Mouse (Mus musculus) limb, embryonic 11.5 days (tissue): ENCODE results near the gene Ptpru. TPM values are rescaled to one million over a fixed set of nuclear protein-coding genes. Genes with fewer than 3 reads are reported as not detected.
A peak's percentile ranks its signal among the peaks of the same experiment; 100 is the strongest.

ENCODE experiments used
- ATAC-seq: fragments of 200-750 bp; cut with Nextera tagmentation; 2 replicates; pipeline ENCODE4 v1.8.0; 2017; ENCODE audit warnings: low read depth; ENCODE audit not compliant: insufficient number of reproducible peaks, low FRiP score, low TSS enrichment
- DNase-seq: peaks from one replicate; pipeline ENCODE4 v3.0.0-alpha.2; 2015; ENCODE audit warnings: low spot score
- H3K27ac ChIP-seq: fragments of 300-500 bp; sonication (generic); replicated peaks from 2 replicates; pipeline ENCODE4 v1.5.1; 2014; ENCODE audit warnings: low read depth, mild to moderate bottlenecking, low read length
- H3K27me3 ChIP-seq: fragments of 300-500 bp; sonication (generic); 2 replicates; pipeline ENCODE4 v1.6.1; 2014; ENCODE audit warnings: mild to moderate bottlenecking, low read length, mixed read lengths; ENCODE audit not compliant: control insufficient read depth, insufficient read depth
- H3K36me3 ChIP-seq: fragments of 300-500 bp; sonication (generic); 2 replicates; pipeline ENCODE4 v1.6.1; 2014; ENCODE audit warnings: mild to moderate bottlenecking, low read length, moderate library complexity, mixed read lengths; ENCODE audit not compliant: control insufficient read depth, insufficient read depth
- H3K4me1 ChIP-seq: fragments of 300-500 bp; sonication (generic); 2 replicates; pipeline ENCODE4 v1.6.1; 2014; ENCODE audit warnings: low read length, mixed read lengths; ENCODE audit not compliant: control insufficient read depth, insufficient read depth
- H3K4me2 ChIP-seq: fragments of 300-500 bp; sonication (generic); 2 replicates; pipeline ENCODE4 v1.6.1; 2014; ENCODE audit warnings: low read depth, mild to moderate bottlenecking, moderate library complexity; ENCODE audit not compliant: severe bottlenecking
- H3K4me3 ChIP-seq: fragments of 300-500 bp; sonication (generic); 2 replicates; pipeline ENCODE4 v1.5.1; 2014; ENCODE audit warnings: low read depth, low read length
- H3K9ac ChIP-seq: fragments of 300-500 bp; sonication (generic); 2 replicates; pipeline ENCODE4 v1.6.1; 2014; ENCODE audit warnings: mild to moderate bottlenecking, low read length
- H3K9me3 ChIP-seq: fragments of 300-500 bp; sonication (generic); 2 replicates; pipeline ENCODE4 v1.6.1; 2016; ENCODE audit warnings: low read length; ENCODE audit not compliant: control insufficient read depth
- WGBS: fragments of 180-500 bp; shearing (Covaris S2); extraction: QIAGEN DNeasy Blood & Tissue Kit; methylation state at CpG from one replicate; pipeline ENCODE4 v1.1.7; 2014; 5-methylcytosine and 5-hydroxymethylcytosine counted together
- polyA plus RNA-seq: library from polyadenylated mRNA; unstranded; fragments of >200 nt; fragmentation: Nextera tagmentation; extraction: Ambion mirVana; gene quantifications from 2 replicates; pipeline ENCODE4 v1.2.1, GENCODE M21; 2014

Gene Ptpru
- polyA plus RNA-seq, 1 experiment from 2014 or later = 12.5 TPM

GRCm38 (mm10) chr4:131874169-131874536, 36.1 kb upstream of the Ptpru start:
- no peaks in the 10 kb centered on the region for H3K9me3 ChIP-seq
- peak overlapping the region; percentile 85 for H3K4me3 ChIP-seq
- no peak for DNase-seq
- H3K9ac ChIP-seq = peak overlapping the region; percentile 100
- peak overlapping the region; percentile 99 for H3K27ac ChIP-seq
- no peaks in the 10 kb centered on the region for H3K36me3 ChIP-seq
- peak overlapping the region; percentile 68 for H3K4me2 ChIP-seq
- under 1% methylated on average over 20 of the region's 20 CpGs for WGBS
- no peak for ATAC-seq
- H3K4me1 ChIP-seq = peaks cover 10% of the 10 kb centered on the region
- H3K27me3 ChIP-seq = no peaks in the 10 kb centered on the region

- DNase-seq (peak; percentile 98), ATAC-seq (peak; percentile 94)
- Histone ChIP-seq H3K4me2 (peak within 1 kb of the TSS; percentile 68), H3K4me1 (peaks cover 10% of the 10 kb centered on the region), H3K27ac (peak within 1 kb of the TSS; percentile 99), H3K9me3 (no peaks in the 10 kb centered on the region), H3K4me3 (peak within 1 kb of the TSS; percentile 85), H3K9ac (peak within 1 kb of the TSS; percentile 100), H3K27me3 (no peaks in the 10 kb centered on the region), H3K36me3 (no peaks in the 10 kb centered on the region)
- WGBS = under 1% methylated on average over 74 of the region's 116 CpGs
Measured at GRCm38 (mm10) chr4:131873293-131874168, 35.4 kb upstream of the Ptpru start, which contains the start of gene Srsf4. TSS of gene Srsf4 (plus strand) at chr4:131873617.

- no peaks in the 10 kb centered on the region for H3K27me3 ChIP-seq
- peak overlapping the region; percentile 85 for H3K4me3 ChIP-seq
- WGBS = 13% methylated on average over 11 of the region's 11 CpGs
- peak; percentile 55; the same call in 1 of the 2 replicates for ATAC-seq
- peak overlapping the region; percentile 99 for H3K27ac ChIP-seq
- H3K4me2 ChIP-seq = peak overlapping the region; percentile 68
- H3K4me1 ChIP-seq = peaks cover 10% of the 10 kb centered on the region
- no peaks in the 10 kb centered on the region for H3K36me3 ChIP-seq
- H3K9ac ChIP-seq = peak overlapping the region; percentile 100
- no peaks in the 10 kb centered on the region for H3K9me3 ChIP-seq
- DNase-seq = peak; percentile 41
Measured at GRCm38 (mm10) chr4:131872672-131873292, 34.7 kb upstream of the Ptpru start.

- WGBS = 85% methylated on average over 4 of the region's 4 CpGs
Measured at GRCm38 (mm10) chr4:131861341-131861739, 23.3 kb upstream of the Ptpru start.

GRCm38 (mm10) chr4:131860492-131861340, 22.6 kb upstream of the Ptpru start:
- Histone ChIP-seq H3K4me1 (no peaks in the 10 kb centered on the region), H3K4me3 (no peak overlapping the region), H3K27me3 (no peaks in the 10 kb centered on the region)

More at GRCm38 (mm10) chr4:131861341-131861739, 23.3 kb upstream of the Ptpru start:
- DNase-seq = no peak
- Histone ChIP-seq H3K9ac (no peak overlapping the region; the same call in 1 of the 2 replicates), H3K4me3 (no peak overlapping the region), H3K27ac (no peak overlapping the region), H3K9me3 (no peaks in the 10 kb centered on the region), H3K4me1 (no peaks in the 10 kb centered on the region), H3K36me3 (peaks cover 5% of the 10 kb centered on the region), H3K27me3 (no peaks in the 10 kb centered on the region), H3K4me2 (no peak overlapping the region)
- no peak for ATAC-seq

GRCm38 (mm10) chr4:131854950-131855349, 16.9 kb upstream of the Ptpru start:
- H3K9ac ChIP-seq = no peak overlapping the region
- no peaks in the 10 kb centered on the region; the same call in 1 of the 2 replicates for H3K36me3 ChIP-seq
- H3K4me3 ChIP-seq = no peak overlapping the region
- no peak overlapping the region for H3K27ac ChIP-seq
- no peaks in the 10 kb centered on the region for H3K4me1 ChIP-seq
- DNase-seq (no peak), ATAC-seq (no peak)
- H3K4me2 ChIP-seq = no peak overlapping the region
- H3K9me3 ChIP-seq = no peaks in the 10 kb centered on the region
- H3K27me3 ChIP-seq = no peaks in the 10 kb centered on the region
- WGBS = 88% methylated on average over 5 of the region's 5 CpGs

More at GRCm38 (mm10) chr4:131860492-131861340, 22.6 kb upstream of the Ptpru start:
- ATAC-seq (no peak), DNase-seq (peak; percentile 89)
- no peak overlapping the region; the same call in 1 of the 2 replicates for H3K9ac ChIP-seq
- H3K27ac ChIP-seq = no peak overlapping the region
- peaks cover 5% of the 10 kb centered on the region for H3K36me3 ChIP-seq
- WGBS = 53% methylated on average over 15 of the region's 15 CpGs
- H3K9me3 ChIP-seq = no peaks in the 10 kb centered on the region
- H3K4me2 ChIP-seq = no peak overlapping the region

GRCm38 (mm10) chr4:131849986-131850638, 12.0 kb upstream of the Ptpru start:
- no peak overlapping the region for H3K27ac ChIP-seq
- H3K4me2 ChIP-seq = no peak overlapping the region
- no peaks in the 10 kb centered on the region for H3K27me3 ChIP-seq
- H3K4me1 ChIP-seq = no peaks in the 10 kb centered on the region
- no peaks in the 10 kb centered on the region for H3K9me3 ChIP-seq
- no peak overlapping the region for H3K9ac ChIP-seq
- no peaks in the 10 kb centered on the region for H3K36me3 ChIP-seq
- no peak overlapping the region for H3K4me3 ChIP-seq
- DNase-seq = no peak
- ATAC-seq = no peak
- WGBS = 69% methylated on average over 5 of the region's 5 CpGs
